Mouse (Mus musculus) forebrain, embryonic 13.5 days (tissue): Measurements from ENCODE around the gene Gorasp1. TPM values are rescaled to one million over a fixed set of nuclear protein-coding genes. Genes with fewer than 3 reads are reported as not detected.

Experiments
- ATAC-seq: fragments of 200-750 bp; cut with Nextera tagmentation; 2 replicates; pipeline ENCODE4 v1.8.0; 2017
- H3K27ac ChIP-seq: fragments of 300-500 bp; sonication (generic); 2 replicates; pipeline ENCODE4 v1.5.1; 2015; ENCODE audit warnings: inconsistent platforms, mild to moderate bottlenecking, moderate library complexity
- H3K27me3 ChIP-seq: fragments of 300-500 bp; sonication (generic); 2 replicates; pipeline ENCODE4 v1.6.1; 2015; ENCODE audit warnings: mild to moderate bottlenecking, inconsistent platforms
- H3K36me3 ChIP-seq: fragments of 300-500 bp; sonication (generic); 2 replicates; pipeline ENCODE4 v1.6.1; 2015; ENCODE audit warnings: mild to moderate bottlenecking, inconsistent platforms; ENCODE audit not compliant: poor library complexity, severe bottlenecking
- H3K4me1 ChIP-seq: fragments of 300-500 bp; sonication (generic); 2 replicates; pipeline ENCODE4 v1.6.1; 2015; ENCODE audit warnings: inconsistent platforms
- H3K4me2 ChIP-seq: fragments of 300-500 bp; sonication (generic); 2 replicates; pipeline ENCODE4 v1.6.1; 2015; ENCODE audit warnings: inconsistent platforms, mild to moderate bottlenecking, moderate library complexity
- H3K4me3 ChIP-seq: fragments of 300-500 bp; sonication (generic); 2 replicates; pipeline ENCODE4 v1.5.1; 2015; ENCODE audit warnings: mild to moderate bottlenecking, inconsistent platforms
- H3K9ac ChIP-seq: fragments of 300-500 bp; sonication (generic); 2 replicates; pipeline ENCODE4 v1.6.1; 2015; ENCODE audit warnings: mild to moderate bottlenecking, inconsistent platforms
- H3K9me3 ChIP-seq: fragments of 300-500 bp; sonication (generic); replicated peaks from 2 replicates; pipeline ENCODE4 v1.6.1; 2016; ENCODE audit warnings: inconsistent platforms
- WGBS: fragments of 180-500 bp; shearing (Covaris S2); methylation state at CpG from one replicate; pipeline ENCODE4 v1.1.7; 2015; 5-methylcytosine and 5-hydroxymethylcytosine counted together
- polyA plus RNA-seq: library from polyadenylated mRNA; unstranded; fragments of >200 nt; fragmentation: Nextera tagmentation; extraction: Ambion mirVana; gene quantifications from 2 replicates; pipeline ENCODE4 v1.2.1, GENCODE M21; 2015

Gene Gorasp1
- polyA plus RNA-seq, 1 experiment from 2014 or later = 20.0 TPM

- Histone ChIP-seq H3K27ac (no peak overlapping the region), H3K9me3 (no peaks in the 10 kb centered on the region)
- WGBS = 69% methylated on average over 3 of the region's 3 CpGs
These were observed 11.4 kb upstream of the Gorasp1 start for GRCm38 (mm10) chr9:119948804-119949203.

GRCm38 (mm10) chr9:119945173-119945900 lies 8.0 kb upstream of the Gorasp1 start:
- 76% methylated on average over 12 of the region's 12 CpGs for WGBS
- Histone ChIP-seq H3K4me2 (no peak overlapping the region), H3K27ac (no peak overlapping the region), H3K9me3 (no peaks in the 10 kb centered on the region), H3K4me3 (no peak overlapping the region), H3K9ac (no peak overlapping the region), H3K4me1 (no peaks in the 10 kb centered on the region), H3K36me3 (no peaks in the 10 kb centered on the region), H3K27me3 (no peaks in the 10 kb centered on the region)
- no peak for ATAC-seq

More at GRCm38 (mm10) chr9:119948804-119949203, 11.4 kb upstream of the Gorasp1 start:
- H3K4me3 ChIP-seq = no peak overlapping the region
- H3K36me3 ChIP-seq = no peaks in the 10 kb centered on the region
- no peak overlapping the region for H3K4me2 ChIP-seq
- ATAC-seq = no peak
- no peaks in the 10 kb centered on the region for H3K4me1 ChIP-seq
- no peak overlapping the region for H3K9ac ChIP-seq
- H3K27me3 ChIP-seq = no peaks in the 10 kb centered on the region

GRCm38 (mm10) chr9:119943326-119943725 lies 6.0 kb upstream of the Gorasp1 start:
- Histone ChIP-seq H3K4me3 (no peak overlapping the region), H3K27me3 (no peaks in the 10 kb centered on the region), H3K27ac (no peak overlapping the region), H3K9ac (no peak overlapping the region), H3K4me2 (no peak overlapping the region), H3K9me3 (no peaks in the 10 kb centered on the region), H3K4me1 (no peaks in the 10 kb centered on the region), H3K36me3 (no peaks in the 10 kb centered on the region)
- ATAC-seq = no peak
- WGBS = 31% methylated on average over 1 of the region's 1 CpGs

- no peak overlapping the region for H3K4me3 ChIP-seq
- H3K36me3 ChIP-seq = no peaks in the 10 kb centered on the region
- no peaks in the 10 kb centered on the region for H3K27me3 ChIP-seq
- H3K4me1 ChIP-seq = peaks cover 7% of the 10 kb centered on the region
- H3K9me3 ChIP-seq = no peaks in the 10 kb centered on the region
- H3K27ac ChIP-seq = no peak overlapping the region
- 89% methylated on average over 14 of the region's 14 CpGs for WGBS
- ATAC-seq = no peak
- no peak overlapping the region for H3K9ac ChIP-seq
- H3K4me2 ChIP-seq = no peak overlapping the region
These were observed 4.5 kb upstream of the Gorasp1 start for GRCm38 (mm10) chr9:119941861-119942260.

- no peaks in the 10 kb centered on the region for H3K36me3 ChIP-seq
These were observed 4.0 kb upstream of the Gorasp1 start for GRCm38 (mm10) chr9:119941407-119941806.

GRCm38 (mm10) chr9:119939646-119940045 lies 2.3 kb upstream of the Gorasp1 start:
- peaks cover 15% of the 10 kb centered on the region for H3K4me1 ChIP-seq
- 74% methylated on average over 10 of the region's 10 CpGs for WGBS
- H3K4me2 ChIP-seq = no peak overlapping the region
- no peak overlapping the region for H3K9ac ChIP-seq
- H3K27ac ChIP-seq = no peak overlapping the region
- no peak for ATAC-seq
- no peaks in the 10 kb centered on the region for H3K9me3 ChIP-seq
- no peak overlapping the region for H3K4me3 ChIP-seq
- H3K27me3 ChIP-seq = no peaks in the 10 kb centered on the region
- no peaks in the 10 kb centered on the region for H3K36me3 ChIP-seq

More at GRCm38 (mm10) chr9:119941407-119941806, 4.0 kb upstream of the Gorasp1 start:
- no peak overlapping the region for H3K27ac ChIP-seq
- peaks cover 12% of the 10 kb centered on the region for H3K4me1 ChIP-seq
- ATAC-seq = no peak
- H3K4me2 ChIP-seq = no peak overlapping the region
- no peak overlapping the region for H3K4me3 ChIP-seq
- 78% methylated on average over 5 of the region's 5 CpGs for WGBS
- H3K27me3 ChIP-seq = no peaks in the 10 kb centered on the region
- H3K9ac ChIP-seq = no peak overlapping the region
- H3K9me3 ChIP-seq = no peaks in the 10 kb centered on the region

- ATAC-seq = no peak
- no peaks in the 10 kb centered on the region for H3K9me3 ChIP-seq
- no peaks in the 10 kb centered on the region for H3K27me3 ChIP-seq
- no peak overlapping the region for H3K27ac ChIP-seq
- no peak overlapping the region for H3K9ac ChIP-seq
- WGBS = 85% methylated on average over 4 of the region's 4 CpGs
- H3K36me3 ChIP-seq = no peaks in the 10 kb centered on the region
- peaks cover 15% of the 10 kb centered on the region for H3K4me1 ChIP-seq
- no peak overlapping the region for H3K4me3 ChIP-seq
- H3K4me2 ChIP-seq = 0 out of 2 replicates have a peak overlapping the region, but pooled peaks have one; percentile 83
These were observed 1.1 kb upstream of the Gorasp1 start for GRCm38 (mm10) chr9:119938496-119938895.

- Histone ChIP-seq H3K9me3 (no peaks in the 10 kb centered on the region), H3K9ac (no peak overlapping the region), H3K4me3 (no peak overlapping the region), H3K4me2 (no peak overlapping the region), H3K27me3 (no peaks in the 10 kb centered on the region), H3K36me3 (peaks cover 42% of the 10 kb centered on the region), H3K27ac (no peak overlapping the region), H3K4me1 (peaks cover 15% of the 10 kb centered on the region)
- ATAC-seq = no peak
- 100% methylated on average over 6 of the region's 6 CpGs for WGBS
These were observed 3.7 kb downstream of the Gorasp1 start for GRCm38 (mm10) chr9:119933675-119934074.

- Histone ChIP-seq H3K9ac (no peak overlapping the region), H3K9me3 (no peaks in the 10 kb centered on the region), H3K27me3 (no peaks in the 10 kb centered on the region), H3K4me1 (peaks cover 10% of the 10 kb centered on the region), H3K4me2 (no peak overlapping the region), H3K27ac (no peak overlapping the region), H3K36me3 (peaks cover 55% of the 10 kb centered on the region), H3K4me3 (no peak overlapping the region)
- 89% methylated on average over 12 of the region's 12 CpGs for WGBS
- no peak for ATAC-seq
These were observed 5.0 kb downstream of the Gorasp1 start for GRCm38 (mm10) chr9:119932358-119932757.

- peaks cover 96% of the 10 kb centered on the region for H3K36me3 ChIP-seq
These were observed 10.9 kb downstream of the Gorasp1 start for GRCm38 (mm10) chr9:119926497-119926896.

GRCm38 (mm10) chr9:119925729-119926128 lies 11.6 kb downstream of the Gorasp1 start:
- Histone ChIP-seq H3K27ac (no peak overlapping the region), H3K9ac (no peak overlapping the region), H3K36me3 (peaks cover 97% of the 10 kb centered on the region), H3K27me3 (no peaks in the 10 kb centered on the region), H3K9me3 (no peaks in the 10 kb centered on the region), H3K4me2 (no peak overlapping the region), H3K4me1 (no peaks in the 10 kb centered on the region), H3K4me3 (no peak overlapping the region)
- no peak for ATAC-seq
- 80% methylated on average over 8 of the region's 8 CpGs for WGBS

More at GRCm38 (mm10) chr9:119926497-119926896, 10.9 kb downstream of the Gorasp1 start:
- no peak overlapping the region for H3K27ac ChIP-seq
- H3K9me3 ChIP-seq = no peaks in the 10 kb centered on the region
- 93% methylated on average over 5 of the region's 5 CpGs for WGBS
- H3K9ac ChIP-seq = no peak overlapping the region
- ATAC-seq = no peak
- no peaks in the 10 kb centered on the region for H3K4me1 ChIP-seq
- no peak overlapping the region for H3K4me3 ChIP-seq
- H3K27me3 ChIP-seq = no peaks in the 10 kb centered on the region
- H3K4me2 ChIP-seq = no peak overlapping the region

GRCm38 (mm10) chr9:119925120-119925657 lies 12.2 kb downstream of the Gorasp1 start:
- Histone ChIP-seq H3K27me3 (no peaks in the 10 kb centered on the region), H3K4me1 (no peaks in the 10 kb centered on the region), H3K36me3 (peaks cover 97% of the 10 kb centered on the region), H3K9me3 (no peaks in the 10 kb centered on the region), H3K27ac (no peak overlapping the region), H3K9ac (no peak overlapping the region), H3K4me3 (no peak overlapping the region), H3K4me2 (no peak overlapping the region)
- WGBS = 95% methylated on average over 16 of the region's 16 CpGs
- no peak for ATAC-seq
